In genomic region chr2:5630710-5631109, GRCm38 (mm10) we compare ENCODE assay signal across 21 mouse cellular contexts.
"Had no signal": no experiment of that assay in that cellular context is flagged by ENCODE, and none has a peak within 500 bp of the region (broad histone marks: within the 10 kb centered on the region; RNA-seq: fewer than 3 reads in every experiment).

No protein-coding gene starts in this region.

- DNase-seq: liver, postnatal 0 days; lung, adult 2 months; lung, postnatal 14 days; lung, postnatal 36 days; midbrain, embryonic 14.5 days; retina, postnatal 1 day; right cerebral cortex, adult 18-20 months; right cerebral cortex, postnatal 25 days; right cerebral cortex, postnatal 4 days; spleen, adult 18-20 months; thymus, adult 18-20 months; thymus, postnatal 14 days; thymus, postnatal 36 days had no signal

- H3K36me3 ChIP-seq: liver, embryonic 15.5 days; lung, embryonic 15.5 days; midbrain, embryonic 12.5 days; neural tube, embryonic 13.5 days; neural tube, embryonic 15.5 days had no signal

- H3K27ac ChIP-seq: liver, embryonic 15.5 days; lung, embryonic 15.5 days; macrophage; midbrain, embryonic 12.5 days; neural tube, embryonic 13.5 days; neural tube, embryonic 15.5 days had no signal

- H3K9me3 ChIP-seq: liver, embryonic 15.5 days; lung, embryonic 15.5 days; midbrain, embryonic 12.5 days; neural tube, embryonic 13.5 days; neural tube, embryonic 15.5 days had no signal

- H3K27me3 ChIP-seq: liver, embryonic 15.5 days; lung, embryonic 15.5 days; midbrain, embryonic 12.5 days; neural tube, embryonic 13.5 days; neural tube, embryonic 15.5 days had no signal

- H3K4me1 ChIP-seq: liver, embryonic 15.5 days; lung, embryonic 15.5 days; megakaryocyte, embryonic 14.5 days; midbrain, embryonic 12.5 days; neural tube, embryonic 13.5 days had no signal

- H3K4me3 ChIP-seq: liver, embryonic 15.5 days; lung, embryonic 15.5 days; megakaryocyte, embryonic 14.5 days; midbrain, embryonic 12.5 days; myocyte; neural tube, embryonic 13.5 days; neural tube, embryonic 15.5 days had no signal
